Mouse (Mus musculus) ES-E14 (cell line): ENCODE measurements around the gene Tmem171.

Source experiments
- CHD2 ChIP-seq: IDR thresholded peaks from 2 replicates; pipeline ENCODE4 v1.6.1; 2014; ENCODE audit warnings: mild to moderate bottlenecking, low read depth, low read length, inconsistent platforms
- MAFK ChIP-seq: IDR thresholded peaks from 2 replicates; pipeline ENCODE4 v1.6.1; 2014; ENCODE audit warnings: mild to moderate bottlenecking, low read depth, low read length, inconsistent platforms; ENCODE audit not compliant: insufficient read depth
- ZC3H11A ChIP-seq: IDR thresholded peaks from 2 replicates; pipeline ENCODE4 v1.6.1; 2012; ENCODE audit warnings: low read depth, mild to moderate bottlenecking, inconsistent platforms, low read length, borderline replicate concordance
- ZNF384 ChIP-seq: IDR thresholded peaks from 2 replicates; pipeline ENCODE4 v1.6.1; 2012; ENCODE audit warnings: low read depth, low read length, inconsistent platforms

GRCm38 (mm10) chr13:98689605-98690290 is 4.9 kb downstream of the Tmem171 start:
- TF ChIP-seq ZC3H11A (no peak), CHD2 (no peak), MAFK (no peak), ZNF384 (no peak)
